Mouse (Mus musculus): ENCODE measurements at regions not wholly inside any gene's neighbourhood (a gene's known extent, or its start where the extent isn't known, plus 50 kb on each side); places are given as distances from the start of the nearest gene placed in this dataset.
A peak's percentile ranks its signal among the peaks of the same experiment; 100 is the strongest.

DNA sequence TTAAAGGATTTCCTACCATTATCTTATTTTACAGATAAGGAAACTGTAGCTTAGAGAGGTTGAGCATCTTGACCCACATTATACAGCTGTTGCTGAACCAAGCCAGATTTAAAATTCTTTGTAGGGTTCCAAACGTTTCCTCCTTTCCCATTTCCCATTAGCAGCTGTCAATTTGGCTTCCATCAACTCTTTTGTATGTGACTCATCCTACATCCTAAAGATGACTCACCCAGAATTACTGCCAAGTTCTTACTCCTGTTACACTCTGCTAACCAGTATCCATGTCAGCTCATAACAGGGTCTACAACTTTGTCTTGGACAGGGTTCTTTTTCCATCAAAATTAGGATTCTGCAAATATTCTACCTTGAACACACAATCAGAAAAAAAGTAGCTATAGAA is 579.2 kb upstream of the 4930452B06Rik start:
- no peaks in the 10 kb centered on the region for H3K9me3 ChIP-seq (ENCODE audit: control insufficient read depth, low read length)
- no peaks in the 10 kb centered on the region for H3K4me1 ChIP-seq (ENCODE audit: control insufficient read depth, insufficient read depth, low read length)
- H3K36me3 ChIP-seq (ENCODE audit: control insufficient read depth, insufficient read depth, low read length) = no peaks in the 10 kb centered on the region
- 35% methylated on average over 1 of the region's 1 CpGs for WGBS
- H3K9ac ChIP-seq (ENCODE audit: low read depth, low read length, severe bottlenecking) = no peak overlapping the region
- H3K4me2 ChIP-seq (replicated peaks; ENCODE audit: low read depth, low read length, severe bottlenecking) = no peak overlapping the region
- TF ChIP-seq POLR2A (IDR thresholded peaks at IDR 0.05; ENCODE audit: borderline replicate concordance, extremely low read depth, insufficient read depth, insufficient read length) = no peak
- ATAC-seq (ENCODE audit: low FRiP score, low read depth) = no peak
- peak; percentile 14 for DNase-seq (ENCODE audit: low spot score)
- H3K4me3 ChIP-seq (replicated peaks; ENCODE audit: low read length) = no peak overlapping the region
- H3K27ac ChIP-seq (replicated peaks; ENCODE audit: low read depth, low read length) = no peak overlapping the region
- H3K27me3 ChIP-seq (ENCODE audit: control insufficient read depth, insufficient read depth, low read length) = no peaks in the 10 kb centered on the region

DNA sequence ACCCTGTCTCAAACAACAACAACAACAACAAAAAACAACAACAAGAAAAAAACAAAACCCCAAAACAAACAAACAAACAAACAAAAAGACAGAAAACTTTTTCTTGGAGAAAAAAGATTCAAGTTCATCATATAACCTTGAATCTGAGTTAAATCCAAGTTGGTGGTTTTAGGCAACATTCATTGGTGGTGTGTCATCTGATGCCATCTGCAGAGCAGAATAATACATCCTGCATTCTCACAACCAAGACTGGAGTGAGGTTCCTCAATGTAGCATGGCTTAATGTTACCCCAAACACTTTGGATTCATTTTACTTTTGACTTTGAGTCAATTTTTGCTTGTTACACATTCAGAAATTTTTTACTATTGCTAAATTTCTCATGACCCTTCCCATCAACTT is 577.3 kb upstream of the 4930452B06Rik start:
- H3K4me1 ChIP-seq (ENCODE audit: control insufficient read depth, insufficient read depth, low read length) = no peaks in the 10 kb centered on the region
- no peaks in the 10 kb centered on the region for H3K36me3 ChIP-seq (ENCODE audit: control insufficient read depth, insufficient read depth, low read length)
- no peak overlapping the region for H3K4me2 ChIP-seq (replicated peaks; ENCODE audit: low read depth, low read length, severe bottlenecking)
- no peaks in the 10 kb centered on the region for H3K9me3 ChIP-seq (ENCODE audit: control insufficient read depth, low read length)
- H3K9ac ChIP-seq (ENCODE audit: low read depth, low read length, severe bottlenecking) = no peak overlapping the region
- no peak for ATAC-seq (ENCODE audit: low FRiP score, low read depth)
- H3K27ac ChIP-seq (replicated peaks; ENCODE audit: low read depth, low read length) = no peak overlapping the region
- H3K4me3 ChIP-seq (replicated peaks; ENCODE audit: low read length) = no peak overlapping the region
- H3K27me3 ChIP-seq (ENCODE audit: control insufficient read depth, insufficient read depth, low read length) = no peaks in the 10 kb centered on the region
- no peak for DNase-seq (ENCODE audit: low spot score)
- TF ChIP-seq POLR2A (IDR thresholded peaks at IDR 0.05; ENCODE audit: borderline replicate concordance, extremely low read depth, insufficient read depth, insufficient read length) = no peak

DNA sequence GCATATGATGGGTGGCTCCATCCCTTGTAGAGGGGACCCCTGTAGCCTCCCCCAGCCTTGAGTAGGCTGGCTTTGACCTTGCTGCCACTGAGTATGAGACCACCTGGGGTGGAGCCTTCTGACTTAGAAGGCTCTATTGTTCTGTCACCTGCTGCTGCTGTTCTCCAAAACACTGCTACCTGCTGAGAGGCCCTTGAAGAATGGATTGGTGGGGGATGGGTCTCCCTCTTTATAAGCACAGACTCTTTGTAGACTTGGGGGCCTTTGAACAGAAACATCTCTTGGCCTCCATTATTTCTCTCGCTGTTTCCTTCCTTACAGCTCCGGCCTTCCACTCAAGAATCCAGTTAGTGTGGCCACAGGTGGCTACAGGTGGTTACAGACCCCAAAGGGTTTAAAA is 576.1 kb upstream of the 4930452B06Rik start:
- ATAC-seq (ENCODE audit: low FRiP score, low read depth) = no peak

DNA sequence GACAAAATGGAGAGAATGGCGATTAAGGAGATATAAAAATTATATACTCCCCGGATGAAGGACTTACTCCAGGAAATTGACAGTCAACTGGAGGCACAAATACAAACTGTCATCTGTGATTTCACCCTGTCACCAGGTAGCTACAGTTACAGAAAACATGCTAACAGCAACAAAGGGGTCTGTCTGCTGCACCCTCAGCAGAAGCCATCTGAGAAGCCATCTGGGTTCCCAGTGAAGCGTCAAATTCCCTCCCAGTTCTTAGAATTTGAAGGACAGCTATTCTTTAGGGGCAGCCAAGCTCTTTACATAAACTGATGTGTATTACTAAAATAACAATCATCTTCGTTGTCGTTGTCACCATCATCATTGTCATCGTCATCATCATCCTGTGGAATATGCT is 561.6 kb upstream of the 4930452B06Rik start:
- TF ChIP-seq POLR2A (IDR thresholded peaks at IDR 0.05; ENCODE audit: borderline replicate concordance, extremely low read depth, insufficient read depth, insufficient read length) = no peak
- Histone ChIP-seq H3K27ac (replicated peaks; ENCODE audit: low read depth, low read length) (no peak overlapping the region), H3K36me3 (ENCODE audit: control insufficient read depth, insufficient read depth, low read length) (no peaks in the 10 kb centered on the region), H3K4me3 (replicated peaks; ENCODE audit: low read length) (no peak overlapping the region), H3K9ac (ENCODE audit: low read depth, low read length, severe bottlenecking) (no peak overlapping the region), H3K27me3 (ENCODE audit: control insufficient read depth, insufficient read depth, low read length) (no peaks in the 10 kb centered on the region), H3K9me3 (ENCODE audit: control insufficient read depth, low read length) (no peaks in the 10 kb centered on the region), H3K4me2 (replicated peaks; ENCODE audit: low read depth, low read length, severe bottlenecking) (no peak overlapping the region), H3K4me1 (ENCODE audit: control insufficient read depth, insufficient read depth, low read length) (no peaks in the 10 kb centered on the region)
- ATAC-seq (ENCODE audit: low FRiP score, low read depth) = no peak
- DNase-seq (ENCODE audit: low spot score) = no peak
- 90% methylated on average over 6 of the region's 6 CpGs for WGBS

More for the DNA sequence above, 576.1 kb upstream of the 4930452B06Rik start:
- Histone ChIP-seq H3K27me3 (ENCODE audit: control insufficient read depth, insufficient read depth, low read length) (no peaks in the 10 kb centered on the region), H3K4me2 (replicated peaks; ENCODE audit: low read depth, low read length, severe bottlenecking) (no peak overlapping the region), H3K36me3 (ENCODE audit: control insufficient read depth, insufficient read depth, low read length) (no peaks in the 10 kb centered on the region), H3K9ac (ENCODE audit: low read depth, low read length, severe bottlenecking) (no peak overlapping the region), H3K27ac (replicated peaks; ENCODE audit: low read depth, low read length) (no peak overlapping the region), H3K4me3 (replicated peaks; ENCODE audit: low read length) (no peak overlapping the region), H3K9me3 (ENCODE audit: control insufficient read depth, low read length) (no peaks in the 10 kb centered on the region), H3K4me1 (ENCODE audit: control insufficient read depth, insufficient read depth, low read length) (no peaks in the 10 kb centered on the region)
- TF ChIP-seq POLR2A (IDR thresholded peaks at IDR 0.05; ENCODE audit: borderline replicate concordance, extremely low read depth, insufficient read depth, insufficient read length) = no peak
- WGBS = 51% methylated on average over 2 of the region's 2 CpGs
- no peak for DNase-seq (ENCODE audit: low spot score)

DNA sequence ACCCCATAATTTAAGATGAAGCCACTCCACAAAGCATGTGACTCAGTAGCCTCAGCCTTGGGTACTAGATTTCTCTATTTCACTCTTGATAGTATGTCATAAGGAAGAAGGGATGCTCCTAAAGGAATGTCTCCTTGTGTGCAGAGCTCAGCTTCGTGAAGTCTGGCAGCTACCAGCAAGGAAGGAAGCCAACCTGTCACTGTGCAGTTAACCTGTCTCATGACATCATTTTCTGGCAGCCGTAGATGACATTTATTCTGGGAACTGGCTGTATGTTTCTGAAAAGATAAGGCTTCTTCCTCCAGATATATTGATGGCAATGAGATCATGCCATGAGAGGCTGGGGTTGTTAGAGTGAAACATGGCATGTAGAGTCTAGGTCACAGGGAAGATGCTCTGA is 534.2 kb upstream of the 4930452B06Rik start:
- WGBS = 76% methylated on average over 2 of the region's 2 CpGs
- no peak for TF ChIP-seq POLR2A (IDR thresholded peaks at IDR 0.05; ENCODE audit: borderline replicate concordance, extremely low read depth, insufficient read depth, insufficient read length)
- Histone ChIP-seq H3K4me3 (replicated peaks; ENCODE audit: low read length) (no peak overlapping the region), H3K4me2 (replicated peaks; ENCODE audit: low read depth, low read length, severe bottlenecking) (no peak overlapping the region), H3K4me1 (ENCODE audit: control insufficient read depth, insufficient read depth, low read length) (no peaks in the 10 kb centered on the region), H3K27me3 (ENCODE audit: control insufficient read depth, insufficient read depth, low read length) (no peaks in the 10 kb centered on the region), H3K9ac (ENCODE audit: low read depth, low read length, severe bottlenecking) (no peak overlapping the region), H3K27ac (replicated peaks; ENCODE audit: low read depth, low read length) (no peak overlapping the region), H3K36me3 (ENCODE audit: control insufficient read depth, insufficient read depth, low read length) (no peaks in the 10 kb centered on the region), H3K9me3 (ENCODE audit: control insufficient read depth, low read length) (no peaks in the 10 kb centered on the region)
- ATAC-seq (ENCODE audit: low FRiP score, low read depth) (no peak), DNase-seq (ENCODE audit: low spot score) (no peak)

DNA sequence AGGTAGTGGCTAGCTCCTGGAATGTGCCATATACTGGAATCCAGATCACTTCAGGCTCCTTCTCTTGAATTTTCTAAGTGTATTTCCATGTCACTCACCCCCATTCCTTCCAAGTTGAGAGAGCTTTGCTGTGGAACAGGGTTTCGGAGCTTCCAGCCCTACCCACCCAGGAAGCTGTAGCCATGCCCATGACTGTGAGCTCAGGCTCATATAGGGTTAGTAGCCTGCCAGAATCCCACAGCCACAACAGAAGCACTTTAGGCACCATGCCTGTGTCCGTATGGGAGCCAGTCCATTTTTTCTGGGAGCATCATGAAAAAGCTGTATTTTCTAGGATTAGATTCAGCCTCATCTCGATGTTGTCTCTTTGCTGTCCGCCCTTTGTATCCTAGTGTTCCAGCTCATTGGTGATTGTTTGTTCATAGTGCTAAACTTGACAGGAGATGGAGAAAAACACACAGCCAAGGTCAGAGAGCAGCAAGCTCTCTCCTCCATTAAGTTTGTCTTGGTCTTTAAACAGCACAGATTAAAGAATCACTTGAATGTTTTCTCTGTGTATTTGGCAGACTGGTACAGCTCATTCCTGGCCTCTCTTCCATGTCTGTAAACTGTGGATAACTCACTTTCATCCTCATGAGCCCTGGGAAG is 526.2 kb upstream of the 4930452B06Rik start:
- no peaks in the 10 kb centered on the region for H3K36me3 ChIP-seq (ENCODE audit: control insufficient read depth, insufficient read depth, low read length)
- no peaks in the 10 kb centered on the region for H3K27me3 ChIP-seq (ENCODE audit: control insufficient read depth, insufficient read depth, low read length)
- ATAC-seq (ENCODE audit: low FRiP score, low read depth) = no peak
- no peak overlapping the region for H3K27ac ChIP-seq (replicated peaks; ENCODE audit: low read depth, low read length)
- H3K9ac ChIP-seq (ENCODE audit: low read depth, low read length, severe bottlenecking) = no peak overlapping the region
- TF ChIP-seq POLR2A (IDR thresholded peaks at IDR 0.05; ENCODE audit: borderline replicate concordance, extremely low read depth, insufficient read depth, insufficient read length) = no peak
- H3K9me3 ChIP-seq (ENCODE audit: control insufficient read depth, low read length) = no peaks in the 10 kb centered on the region
- WGBS = 91% methylated on average over 4 of the region's 4 CpGs
- H3K4me2 ChIP-seq (replicated peaks; ENCODE audit: low read depth, low read length, severe bottlenecking) = no peak overlapping the region
- DNase-seq (ENCODE audit: low spot score) = no peak
- no peak overlapping the region for H3K4me3 ChIP-seq (replicated peaks; ENCODE audit: low read length)
- H3K4me1 ChIP-seq (ENCODE audit: control insufficient read depth, insufficient read depth, low read length) = no peaks in the 10 kb centered on the region
